Mouse (Mus musculus) intestine, postnatal 0 days (tissue): ENCODE data around the gene Rnf207. TPM values are rescaled to one million over a fixed set of nuclear protein-coding genes. Genes with fewer than 3 reads are reported as not detected.

Source experiments
- ATAC-seq: fragments of 200-750 bp; cut with Nextera tagmentation; 2 replicates; pipeline ENCODE4 v1.8.0; 2017; ENCODE audit warnings: mild to moderate bottlenecking, moderate TSS enrichment, moderate library complexity
- H3K27ac ChIP-seq: fragments of 300-500 bp; sonication (generic); 2 replicates; pipeline ENCODE4 v1.5.1; 2014; ENCODE audit warnings: mild to moderate bottlenecking, low read depth, low read length, moderate library complexity
- H3K27me3 ChIP-seq: fragments of 300-500 bp; sonication (generic); replicated peaks from 2 replicates; pipeline ENCODE4 v1.6.1; 2014; ENCODE audit warnings: low read length, mixed read lengths; ENCODE audit not compliant: control insufficient read depth, insufficient read depth
- H3K36me3 ChIP-seq: fragments of 300-500 bp; sonication (generic); 2 replicates; pipeline ENCODE4 v1.6.1; 2014; ENCODE audit warnings: mild to moderate bottlenecking, moderate library complexity; ENCODE audit not compliant: control insufficient read depth, insufficient read depth
- H3K4me1 ChIP-seq: fragments of 300-500 bp; sonication (generic); replicated peaks from 2 replicates; pipeline ENCODE4 v1.6.1; 2014; ENCODE audit warnings: antibody characterized with exemption, low read length, mixed read lengths; ENCODE audit not compliant: control insufficient read depth, insufficient read depth
- H3K4me2 ChIP-seq: fragments of 300-500 bp; sonication (generic); replicated peaks from 2 replicates; pipeline ENCODE4 v1.6.1; 2014; ENCODE audit warnings: low read depth, mild to moderate bottlenecking, moderate library complexity
- H3K4me3 ChIP-seq: fragments of 300-500 bp; sonication (generic); 2 replicates; pipeline ENCODE4 v1.5.1; 2014; ENCODE audit warnings: low read depth, low read length
- H3K9ac ChIP-seq: fragments of 300-500 bp; sonication (generic); 2 replicates; pipeline ENCODE4 v1.6.1; 2014; ENCODE audit warnings: mild to moderate bottlenecking, low read depth, low read length
- H3K9me3 ChIP-seq: fragments of 300-500 bp; sonication (generic); 2 replicates; pipeline ENCODE4 v1.6.1; 2016; ENCODE audit warnings: mixed run types; ENCODE audit not compliant: control insufficient read depth
- CTCF ChIP-seq: sonication (generic); IDR thresholded peaks from 2 replicates; pipeline ENCODE4 v1.5.1; 2016; ENCODE audit warnings: low read depth, mild to moderate bottlenecking, control low read depth, antibody characterized with exemption, moderate library complexity
- WGBS: fragments of 180-500 bp; shearing (Covaris S2); extraction: QIAGEN DNeasy Blood & Tissue Kit; methylation state at CpG from one replicate; pipeline ENCODE4 v1.1.7; 2014; 5-methylcytosine and 5-hydroxymethylcytosine counted together
- polyA plus RNA-seq: library from polyadenylated mRNA; unstranded; fragments of >200 nt; fragmentation: Nextera tagmentation; extraction: Ambion mirVana; gene quantifications from 2 replicates; pipeline ENCODE4 v1.2.1, GENCODE M21; 2015

Rnf207 gene
- polyA plus RNA-seq, 1 experiment from 2014 or later, result 0.70 TPM

DNA sequence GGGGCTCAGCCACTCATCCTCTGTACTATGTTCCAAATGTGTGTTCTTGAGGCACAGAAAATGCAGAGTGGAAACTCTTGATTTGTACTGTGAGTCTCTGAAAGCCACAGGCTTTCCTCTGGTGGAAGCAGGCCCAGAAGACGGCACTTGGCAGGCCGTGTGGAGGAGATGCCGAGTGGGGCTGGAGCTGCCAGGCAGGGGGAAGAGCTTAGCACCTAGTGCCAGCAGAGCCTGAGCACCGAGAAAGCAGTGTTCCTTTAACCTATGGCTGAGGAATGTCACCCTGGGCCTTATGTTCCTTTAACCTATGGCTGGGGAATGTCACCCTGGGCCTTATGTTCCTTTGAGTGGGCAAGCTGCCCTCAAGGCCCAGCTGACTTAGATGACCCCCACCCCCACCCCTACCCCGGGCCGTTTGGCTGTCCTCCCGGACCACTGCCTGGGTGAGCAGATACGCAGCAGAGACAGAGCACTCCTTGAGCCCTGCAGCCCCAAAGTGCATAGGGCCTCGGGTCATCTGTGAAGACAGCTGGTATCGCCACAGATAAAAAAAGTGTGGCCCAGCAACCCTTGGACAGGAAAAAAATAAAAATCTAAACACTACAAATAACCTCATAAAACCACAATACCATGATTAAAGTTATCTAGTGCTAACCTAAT, 52.4 kb downstream of the Rnf207 start:
- no peak for TF ChIP-seq CTCF
- no peaks in the 10 kb centered on the region for H3K27me3 ChIP-seq
- H3K9ac ChIP-seq, result no peak overlapping the region
- no peak for ATAC-seq
- H3K4me3 ChIP-seq, result no peak overlapping the region
- no peak overlapping the region for H3K4me2 ChIP-seq
- H3K9me3 ChIP-seq, result no peaks in the 10 kb centered on the region
- peaks cover 4% of the 10 kb centered on the region; the same call in 1 of the 2 replicates for H3K4me1 ChIP-seq
- H3K36me3 ChIP-seq, result no peaks in the 10 kb centered on the region; the same call in 1 of the 2 replicates
- no peak overlapping the region for H3K27ac ChIP-seq
- WGBS, result 59% methylated on average over 10 of the region's 10 CpGs

DNA sequence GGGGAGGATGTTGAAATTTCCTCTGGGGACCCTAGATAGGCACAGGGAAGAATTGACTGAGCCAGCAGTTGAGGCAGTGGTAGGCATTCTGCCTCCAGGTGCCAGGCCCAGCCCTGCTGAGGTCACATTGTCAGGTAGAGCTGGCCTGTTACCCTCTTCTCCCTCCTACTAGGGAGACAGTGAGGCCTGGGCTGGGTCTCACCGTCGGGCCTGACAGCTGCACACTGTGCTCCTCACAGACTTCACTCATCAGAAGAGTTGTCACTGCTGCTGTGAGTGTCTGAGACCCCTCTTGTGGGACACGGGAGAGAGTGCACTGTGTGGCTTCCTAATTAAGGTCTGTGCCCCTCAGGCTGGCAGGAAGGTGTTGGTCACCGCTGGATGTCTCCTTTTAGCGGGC, 53.0 kb downstream of the Rnf207 start:
- no peaks in the 10 kb centered on the region; the same call in 1 of the 2 replicates for H3K36me3 ChIP-seq
- no peak for TF ChIP-seq CTCF
- H3K27ac ChIP-seq, result no peak overlapping the region
- H3K27me3 ChIP-seq, result no peaks in the 10 kb centered on the region
- H3K9ac ChIP-seq, result no peak overlapping the region
- no peaks in the 10 kb centered on the region for H3K9me3 ChIP-seq
- peaks cover 4% of the 10 kb centered on the region; the same call in 1 of the 2 replicates for H3K4me1 ChIP-seq
- no peak for ATAC-seq
- 72% methylated on average over 5 of the region's 5 CpGs for WGBS
- no peak overlapping the region for H3K4me3 ChIP-seq
- H3K4me2 ChIP-seq, result no peak overlapping the region

DNA sequence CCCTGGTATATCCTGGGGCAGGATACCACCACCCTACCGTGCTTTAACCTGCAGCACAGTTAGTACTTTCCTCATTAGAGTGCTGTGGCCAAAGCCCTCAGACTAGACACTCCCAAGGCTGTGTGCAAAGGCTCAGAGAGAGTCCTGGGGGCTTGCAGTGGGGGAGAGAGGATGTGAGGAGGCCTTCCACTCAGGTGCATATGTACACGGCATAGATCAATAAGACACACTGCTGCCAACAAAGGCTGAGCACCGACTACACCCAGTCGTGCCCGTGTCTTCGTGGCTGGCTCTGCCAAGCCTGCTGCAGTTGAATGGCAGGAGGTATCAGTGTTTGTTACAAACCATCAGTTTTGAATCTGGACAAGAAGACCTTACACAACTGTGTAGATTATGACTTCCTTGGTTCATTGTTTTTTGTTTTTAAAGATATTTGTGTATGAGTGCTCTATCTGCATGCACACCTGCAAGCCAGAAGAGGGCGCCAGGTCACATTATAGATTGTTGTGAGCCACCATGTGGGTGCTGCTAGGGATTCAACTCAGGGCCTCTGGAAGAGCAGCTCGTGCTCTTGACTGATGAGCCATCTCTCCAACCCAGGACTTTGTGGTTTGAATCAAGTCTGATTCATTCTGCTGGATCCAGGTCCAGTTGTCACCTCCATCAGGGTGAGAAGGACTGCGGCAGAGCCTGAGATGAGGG, 53.8 kb downstream of the Rnf207 start:
- peak; percentile 64 for TF ChIP-seq CTCF
- Histone ChIP-seq H3K9me3 (no peaks in the 10 kb centered on the region), H3K36me3 (no peaks in the 10 kb centered on the region; the same call in 1 of the 2 replicates), H3K27ac (0 out of 2 replicates have a peak overlapping the region, but pooled peaks have one; percentile 62), H3K4me3 (no peak overlapping the region), H3K27me3 (no peaks in the 10 kb centered on the region), H3K4me2 (no peak overlapping the region), H3K9ac (no peak overlapping the region), H3K4me1 (peaks cover 4% of the 10 kb centered on the region; the same call in 1 of the 2 replicates)
- 87% methylated on average over 9 of the region's 9 CpGs for WGBS
- ATAC-seq, result no peak

DNA sequence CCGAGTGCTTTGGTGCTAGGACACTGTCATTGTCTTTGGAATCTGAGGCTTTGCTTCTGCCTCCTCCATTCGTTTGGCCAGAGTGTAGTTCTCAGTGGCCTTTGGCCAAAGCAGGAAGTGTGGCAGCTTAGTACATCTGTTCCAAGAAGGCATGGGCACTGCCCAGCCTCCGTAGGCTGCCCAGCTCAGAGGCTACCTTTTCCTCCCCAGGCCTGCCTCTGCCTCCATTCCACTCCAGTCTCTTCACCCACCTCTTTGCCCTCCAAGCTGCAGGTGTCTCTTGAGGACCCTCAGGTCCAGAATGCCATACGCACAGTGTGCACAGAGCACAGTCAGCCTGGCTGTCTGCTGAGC, 54.6 kb downstream of the Rnf207 start:
- H3K4me3 ChIP-seq, result no peak overlapping the region
- no peaks in the 10 kb centered on the region for H3K27me3 ChIP-seq
- TF ChIP-seq CTCF, result no peak
- H3K4me1 ChIP-seq, result peaks cover 4% of the 10 kb centered on the region; the same call in 1 of the 2 replicates
- peak overlapping the region; percentile 17 for H3K4me2 ChIP-seq
- ATAC-seq, result peak; percentile 28; the same call in 1 of the 2 replicates
- no peaks in the 10 kb centered on the region for H3K9me3 ChIP-seq
- WGBS, result 46% methylated on average over 4 of the region's 4 CpGs
- H3K9ac ChIP-seq, result 0 out of 2 replicates have a peak overlapping the region, but pooled peaks have one; percentile 17
- no peaks in the 10 kb centered on the region; the same call in 1 of the 2 replicates for H3K36me3 ChIP-seq
- peak overlapping the region; percentile 62 for H3K27ac ChIP-seq

DNA sequence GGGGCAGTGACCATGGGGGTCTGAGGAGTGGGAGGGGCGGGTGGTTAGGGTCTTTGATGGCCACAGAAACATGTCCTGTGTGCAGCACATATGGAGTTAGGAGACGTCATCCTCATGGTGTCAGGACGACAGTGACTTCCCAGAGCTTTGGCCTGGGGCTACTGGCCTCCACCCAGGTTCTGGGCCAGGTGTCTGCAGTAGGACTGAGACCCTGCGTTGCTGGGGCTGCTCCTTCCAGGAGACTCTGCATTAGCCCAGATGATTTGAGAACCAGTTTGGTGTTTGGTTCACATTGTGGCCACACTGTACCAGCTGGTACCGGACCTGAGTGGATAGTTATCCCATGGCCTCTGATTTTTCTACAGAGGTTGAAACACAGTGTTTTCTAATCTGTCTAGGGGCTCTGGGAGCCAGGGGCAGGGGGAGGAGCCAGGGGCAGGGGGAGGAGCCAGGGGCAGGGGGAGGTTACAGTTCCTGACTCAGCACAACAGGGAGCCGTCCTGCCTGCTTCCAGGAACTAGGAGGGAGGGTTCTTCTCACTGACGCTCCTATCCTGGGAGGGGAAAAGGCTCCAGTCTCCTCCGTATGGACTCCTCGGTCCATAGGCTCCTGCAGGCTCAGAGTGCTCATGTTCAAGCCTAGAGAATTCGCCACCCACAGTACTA, 55.1 kb downstream of the Rnf207 start:
- Histone ChIP-seq H3K4me3 (no peak overlapping the region), H3K4me1 (peaks cover 4% of the 10 kb centered on the region; the same call in 1 of the 2 replicates), H3K9ac (0 out of 2 replicates have a peak overlapping the region, but pooled peaks have one; percentile 17), H3K4me2 (peak overlapping the region; percentile 17), H3K9me3 (no peaks in the 10 kb centered on the region), H3K27ac (peak overlapping the region; percentile 62), H3K36me3 (no peaks in the 10 kb centered on the region; the same call in 1 of the 2 replicates), H3K27me3 (no peaks in the 10 kb centered on the region)
- WGBS, result 41% methylated on average over 10 of the region's 10 CpGs
- no peak for TF ChIP-seq CTCF
- ATAC-seq, result peak; percentile 55; the same call in 1 of the 2 replicates

DNA sequence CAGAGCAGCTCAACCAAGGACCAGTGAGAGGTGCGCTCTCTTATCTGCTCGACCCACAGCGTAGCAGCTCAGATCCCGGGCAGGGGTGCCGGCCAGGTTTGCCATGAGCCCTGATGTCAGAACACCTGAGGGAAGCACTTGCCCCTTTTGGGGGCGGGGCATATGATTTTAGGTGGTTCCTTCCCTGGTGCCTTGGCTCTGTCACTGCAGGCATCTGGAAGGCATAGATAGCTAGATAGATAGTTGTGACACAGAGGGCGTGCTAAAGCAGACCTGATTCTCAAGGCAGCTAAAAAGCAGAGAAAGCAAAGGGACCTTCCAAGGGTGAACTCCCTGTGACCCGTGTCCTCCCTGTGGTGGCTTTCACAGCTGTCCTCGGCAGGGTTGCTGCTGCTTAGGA, 55.7 kb downstream of the Rnf207 start:
- H3K4me3 ChIP-seq, result no peak overlapping the region
- ATAC-seq, result no peak

More for the DNA sequence above, 55.7 kb downstream of the Rnf207 start:
- Histone ChIP-seq H3K9ac (no peak overlapping the region), H3K9me3 (no peaks in the 10 kb centered on the region), H3K4me1 (peaks cover 4% of the 10 kb centered on the region; the same call in 1 of the 2 replicates), H3K36me3 (no peaks in the 10 kb centered on the region; the same call in 1 of the 2 replicates), H3K27me3 (no peaks in the 10 kb centered on the region), H3K27ac (no peak overlapping the region), H3K4me2 (no peak overlapping the region)
- TF ChIP-seq CTCF, result no peak
- whole genome bisulfite sequencing, result 63% methylated on average over 9 of the region's 9 CpGs
